Mouse (Mus musculus) urinary bladder, postnatal 0 days (tissue): Measurements from ENCODE around the gene Cnpy1. TPM values are rescaled to one million over a fixed set of nuclear protein-coding genes. Genes with fewer than 3 reads are reported as not detected.

Experiments used
- polyA plus RNA-seq: library from polyadenylated mRNA; unstranded; fragments of >200 nt; fragmentation: Nextera tagmentation; extraction: Ambion mirVana; gene quantifications from 2 replicates; pipeline ENCODE4 v1.2.1, GENCODE M21; 2015

Gene Cnpy1
- polyA plus RNA-seq, result not detected in 2 replicates

DNA sequence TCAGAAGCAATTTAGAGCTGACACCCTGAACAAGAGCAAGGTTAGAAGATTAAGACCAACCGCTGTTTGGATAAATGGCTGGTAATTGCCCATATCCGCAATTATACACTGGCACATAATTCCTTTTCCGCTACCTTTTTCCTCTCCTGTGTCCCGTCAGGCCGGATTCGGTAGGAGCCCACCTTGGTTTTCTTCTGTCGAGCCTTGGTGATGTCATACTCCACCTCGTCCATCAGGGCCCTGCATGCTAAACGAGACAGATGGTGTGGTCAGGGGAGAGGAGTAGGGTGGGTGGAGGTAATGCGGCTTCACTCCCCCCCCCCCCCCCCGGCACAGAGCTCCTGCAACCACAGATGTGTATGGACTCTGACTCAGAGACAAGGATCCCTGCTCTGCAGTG, at the start of gene Cnpy1:
Gene Cnpy1, minus strand, starts transcription at position 233 of the 400 bp plus-strand sequence.

DNA sequence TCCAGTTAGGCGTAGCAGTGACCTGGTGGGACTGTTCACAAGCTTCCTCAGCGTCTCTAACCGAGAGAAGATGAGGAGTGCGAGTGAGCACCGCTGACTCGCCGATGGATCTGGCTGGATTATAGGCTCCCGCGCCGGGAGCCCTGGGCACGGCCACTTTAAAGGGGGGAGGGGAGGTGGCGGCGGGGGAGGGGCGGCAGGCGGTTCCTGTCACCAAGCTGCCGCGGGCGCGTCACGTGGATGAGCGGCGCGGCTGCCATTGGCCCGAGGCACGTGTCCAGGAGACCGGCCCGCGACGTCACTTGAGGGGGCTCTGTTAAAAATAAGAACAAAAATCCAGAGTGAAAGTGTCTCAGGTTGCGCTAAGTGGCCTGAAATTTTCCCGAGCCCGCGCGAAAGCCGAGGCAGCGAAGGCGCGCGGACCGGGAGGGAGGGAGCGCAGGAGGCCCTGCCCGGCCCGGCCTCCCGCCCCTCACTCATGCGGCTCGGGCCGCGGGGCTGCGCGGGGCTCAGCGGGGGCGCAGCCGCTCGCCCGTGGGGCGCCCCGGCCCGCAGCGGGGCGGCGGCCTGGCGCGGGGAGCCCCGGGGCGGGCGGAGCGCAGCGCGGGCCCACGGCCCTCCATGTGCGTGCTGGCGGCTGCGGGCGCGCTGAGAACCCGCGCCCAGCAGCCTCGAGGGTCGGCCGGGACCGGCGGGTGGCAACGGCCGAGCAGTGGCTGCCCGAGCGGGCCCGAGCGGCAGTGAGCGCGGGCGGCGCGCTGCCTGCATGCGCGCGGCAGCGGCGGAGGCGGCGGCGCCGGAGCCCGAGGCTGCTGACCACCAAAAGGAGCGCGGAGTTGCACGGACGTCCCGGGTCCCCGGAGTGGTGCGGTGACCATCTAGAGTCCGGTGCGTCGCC, 80.0 kb downstream of the Cnpy1 start, which contains the start of gene En2:
Gene En2, plus strand, starts transcription at position 337 of the 898 bp plus-strand sequence.

Other genes with a start within 250 kb of the Cnpy1 start
- 89.2 and 167 TPM in 2 replicates for gene Insig1, start 174.4 kb downstream of the Cnpy1 start, polyA plus RNA-seq
- not detected in 2 replicates for gene En2, start 80.1 kb downstream of the Cnpy1 start, polyA plus RNA-seq
- 5.1 and 6.1 TPM in 2 replicates for gene Rbm33, start 71.3 kb upstream of the Cnpy1 start, polyA plus RNA-seq
- gene Shh, start 221.4 kb upstream of the Cnpy1 start, polyA plus RNA-seq, result 4.2 and 5.5 TPM in 2 replicates